Mouse (Mus musculus) midbrain, embryonic 15.5 days (tissue): ENCODE measurements around the gene Mup22. TPM values are rescaled to one million over a fixed set of nuclear protein-coding genes. Genes with fewer than 3 reads are reported as not detected.
"Not testable (repeated sequence)": the region's sequence is repeated elsewhere in the genome, so short reads cannot be mapped to it uniquely, and the experiment has no call there.

Experiments
- ATAC-seq: fragments of 200-750 bp; cut with Nextera tagmentation; replicated peaks from 2 replicates; pipeline ENCODE4 v1.8.0; 2017; ENCODE audit warnings: moderate TSS enrichment
- H3K27ac ChIP-seq: fragments of 300-500 bp; sonication (generic); 2 replicates; pipeline ENCODE4 v1.5.1; 2015; ENCODE audit warnings: mild to moderate bottlenecking, inconsistent platforms
- H3K27me3 ChIP-seq: fragments of 300-500 bp; sonication (generic); replicated peaks from 2 replicates; pipeline ENCODE4 v1.6.1; 2015; ENCODE audit warnings: inconsistent platforms
- H3K36me3 ChIP-seq: fragments of 300-500 bp; sonication (generic); replicated peaks from 2 replicates; pipeline ENCODE4 v1.6.1; 2015; ENCODE audit warnings: inconsistent platforms
- H3K4me1 ChIP-seq: fragments of 300-500 bp; sonication (generic); 2 replicates; pipeline ENCODE4 v1.6.1; 2015; ENCODE audit warnings: inconsistent platforms
- H3K4me2 ChIP-seq: fragments of 300-500 bp; sonication (generic); 2 replicates; pipeline ENCODE4 v1.6.1; 2015; ENCODE audit warnings: inconsistent platforms, mild to moderate bottlenecking, moderate library complexity
- H3K4me3 ChIP-seq: fragments of 300-500 bp; sonication (generic); 2 replicates; pipeline ENCODE4 v1.5.1; 2015; ENCODE audit warnings: mild to moderate bottlenecking, inconsistent platforms
- H3K9ac ChIP-seq: fragments of 300-500 bp; sonication (generic); 2 replicates; pipeline ENCODE4 v1.6.1; 2015; ENCODE audit warnings: mild to moderate bottlenecking, inconsistent platforms
- H3K9me3 ChIP-seq: fragments of 300-500 bp; sonication (generic); 2 replicates; pipeline ENCODE4 v1.6.1; 2016; ENCODE audit warnings: inconsistent platforms
- WGBS: fragments of 180-500 bp; shearing (Covaris S2); methylation state at CpG from one replicate; pipeline ENCODE4 v1.1.7; 2015; ENCODE audit warnings: mixed read lengths; 5-methylcytosine and 5-hydroxymethylcytosine counted together
- polyA plus RNA-seq: library from polyadenylated mRNA; unstranded; fragments of >200 nt; fragmentation: Nextera tagmentation; extraction: Ambion mirVana; gene quantifications from 2 replicates; pipeline ENCODE4 v1.2.1, GENCODE M21; 2015

Gene Mup22
- not detected in 2 replicates for polyA plus RNA-seq

GRCm38 (mm10) chr4:60821363-60821762 is at the start of gene Mup22:
Mup22 (minus strand) TSS chr4:60821463.
- H3K36me3 ChIP-seq, H3K4me1 ChIP-seq, H3K27me3 ChIP-seq, H3K27ac ChIP-seq, H3K4me3 ChIP-seq, ATAC-seq, H3K9me3 ChIP-seq, H3K4me2 ChIP-seq, H3K9ac ChIP-seq: not testable (repeated sequence)
- WGBS: 78% methylated on average over 2 of the region's 4 CpGs

- not testable (repeated sequence) for H3K9ac ChIP-seq, H3K9me3 ChIP-seq, H3K36me3 ChIP-seq, ATAC-seq, H3K4me3 ChIP-seq, H3K4me2 ChIP-seq, H3K27ac ChIP-seq, H3K27me3 ChIP-seq, H3K4me1 ChIP-seq
These were observed 19.6 kb upstream of the Mup22 start for GRCm38 (mm10) chr4:60840889-60841288.

Other genes with a start within 250 kb of the Mup22 start
- gene Mup10, start 239.3 kb downstream of the Mup22 start, polyA plus RNA-seq: not detected in 2 replicates
- not detected in 2 replicates for gene Mup11, start 159.1 kb downstream of the Mup22 start, polyA plus RNA-seq
- not detected in 2 replicates for gene Mup12, start 80.1 kb downstream of the Mup22 start, polyA plus RNA-seq